Mouse (Mus musculus) G1E (cell line): ENCODE measurements at regions not wholly inside any gene's neighbourhood (a gene's known extent, or its start where the extent isn't known, plus 50 kb on each side); places are given as distances from the start of the nearest gene placed in this dataset.

ENCODE experiments used
- ATAC-seq: 2 replicates; pipeline ENCODE4 v1.8.0; 2016; ENCODE audit warnings: mild to moderate bottlenecking; ENCODE audit not compliant: insufficient number of reproducible peaks, poor library complexity, low FRiP score, severe bottlenecking; ENCODE audit errors: extremely low read depth
- DNase-seq: peaks from one replicate; pipeline ENCODE4 v3.0.0; 2012; ENCODE audit warnings: low spot score
- H3K27me3 ChIP-seq: 2 replicates; pipeline ENCODE4 v1.6.1; 2012; ENCODE audit warnings: mild to moderate bottlenecking, low read length, inconsistent platforms; ENCODE audit not compliant: insufficient read depth
- H3K36me3 ChIP-seq: replicated peaks from 2 replicates; pipeline ENCODE3; 2012; ENCODE audit warnings: mild to moderate bottlenecking, inconsistent platforms
- H3K4me1 ChIP-seq: 2 replicates; pipeline ENCODE4 v1.6.1; 2012; ENCODE audit warnings: low read depth, low read length, inconsistent platforms, mixed read lengths; ENCODE audit not compliant: insufficient read depth
- H3K4me3 ChIP-seq: 2 replicates; pipeline ENCODE4 v1.5.1; 2012; ENCODE audit warnings: low read depth, mild to moderate bottlenecking, inconsistent platforms, low read length, moderate library complexity, mixed read lengths
- H3K9me3 ChIP-seq: replicated peaks from 2 replicates; pipeline ENCODE4 v1.6.1; 2012; ENCODE audit warnings: inconsistent platforms
- CTCF ChIP-seq: IDR thresholded peaks from 2 replicates; pipeline ENCODE4 v1.5.1; 2012; ENCODE audit warnings: low read depth, low read length, inconsistent platforms, mixed read lengths
- GATA1 ChIP-seq: IDR thresholded peaks from 2 replicates; pipeline ENCODE4 v1.6.1; 2012; ENCODE audit warnings: borderline replicate concordance, low read length, inconsistent platforms, mixed read lengths
- GATA2 ChIP-seq: IDR thresholded peaks from 2 replicates; pipeline ENCODE4 v1.6.1; 2012; ENCODE audit warnings: low read depth, low read length, inconsistent platforms, borderline replicate concordance
- POLR2AphosphoS5 ChIP-seq: IDR thresholded peaks from 2 replicates; pipeline ENCODE4 v1.6.1; 2012; ENCODE audit warnings: low read depth, low read length, inconsistent platforms; ENCODE audit not compliant: insufficient replicate concordance
- TAL1 ChIP-seq: conservative IDR thresholded peaks from 2 replicates; pipeline ENCODE4 v1.6.1; 2012; ENCODE audit warnings: low read depth, low read length, inconsistent platforms, mixed read lengths

DNA sequence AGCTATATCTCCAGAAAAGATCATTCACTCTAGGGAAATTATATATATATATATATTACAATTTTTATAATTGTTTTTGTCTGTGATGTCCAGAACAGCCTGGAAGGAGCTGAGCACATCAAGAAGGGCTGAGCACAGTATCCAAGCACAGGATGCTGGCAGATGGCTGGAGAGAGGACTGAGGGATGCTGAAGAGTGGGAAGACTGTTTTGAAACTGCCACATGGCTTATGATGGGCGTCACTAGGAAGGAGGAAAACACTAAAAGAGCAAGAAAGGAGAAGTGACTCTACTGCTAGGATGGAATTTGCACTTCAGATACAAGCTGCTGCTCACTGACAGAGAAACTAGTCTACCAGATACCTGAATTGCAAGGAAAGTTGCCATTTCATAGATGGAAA, 50.4 kb upstream of the Atg10 start:
- ATAC-seq = no peak
- Histone ChIP-seq H3K9me3 (no peaks in the 10 kb centered on the region), H3K27me3 (peaks cover 5% of the 10 kb centered on the region; the same call in 1 of the 2 replicates), H3K4me1 (no peaks in the 10 kb centered on the region; the same call in 1 of the 2 replicates), H3K4me3 (no peak overlapping the region), H3K36me3 (no peaks in the 10 kb centered on the region)
- no peak for DNase-seq
- no peak for TF ChIP-seq GATA1

- TF ChIP-seq GATA2 = no peak
- no peak for TF ChIP-seq GATA1
- no peak for TF ChIP-seq TAL1
- TF ChIP-seq CTCF = no peak
- no peak for TF ChIP-seq POLR2AphosphoS5
- Histone ChIP-seq H3K9me3 (no peaks in the 10 kb centered on the region), H3K4me3 (no peak overlapping the region), H3K4me1 (no peaks in the 10 kb centered on the region; the same call in 1 of the 2 replicates), H3K36me3 (no peaks in the 10 kb centered on the region), H3K27me3 (peaks cover 9% of the 10 kb centered on the region; the same call in 1 of the 2 replicates)
- DNase-seq (no peak), ATAC-seq (no peak)
These were observed 50.8 kb upstream of the Atg10 start for GRCm38 (mm10) chr13:91274615-91275014.

DNA sequence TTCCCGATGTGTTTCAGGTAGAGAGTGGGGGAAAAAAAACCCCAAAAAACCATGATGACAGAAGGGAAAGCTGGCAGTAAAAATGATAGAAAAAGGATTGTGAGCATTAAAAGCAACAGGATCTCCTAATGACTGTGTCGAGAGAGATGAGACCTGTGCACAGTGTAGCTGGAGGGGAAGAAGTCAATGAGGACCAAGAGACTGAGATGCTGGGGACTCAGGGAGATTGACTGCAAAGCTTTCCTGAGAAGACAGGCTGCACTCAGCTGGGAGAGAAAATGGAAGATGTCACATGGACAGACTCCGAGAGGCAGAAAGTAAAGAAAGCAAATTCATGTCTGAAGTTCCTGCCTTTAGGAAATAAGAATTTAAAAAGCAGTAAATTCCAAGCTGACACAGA, 55.7 kb upstream of the Atg10 start:
- Histone ChIP-seq H3K4me3 (no peak overlapping the region), H3K36me3 (no peaks in the 10 kb centered on the region), H3K4me1 (no peaks in the 10 kb centered on the region), H3K9me3 (no peaks in the 10 kb centered on the region), H3K27me3 (0 out of 2 replicates have a peak, but pooled peaks cover 4% of the 10 kb centered on the region)
- no peak for TF ChIP-seq POLR2AphosphoS5
- TF ChIP-seq CTCF = no peak
- TF ChIP-seq GATA2 = no peak
- TF ChIP-seq TAL1 = no peak
- TF ChIP-seq GATA1 = no peak
- DNase-seq (no peak), ATAC-seq (no peak)

DNA sequence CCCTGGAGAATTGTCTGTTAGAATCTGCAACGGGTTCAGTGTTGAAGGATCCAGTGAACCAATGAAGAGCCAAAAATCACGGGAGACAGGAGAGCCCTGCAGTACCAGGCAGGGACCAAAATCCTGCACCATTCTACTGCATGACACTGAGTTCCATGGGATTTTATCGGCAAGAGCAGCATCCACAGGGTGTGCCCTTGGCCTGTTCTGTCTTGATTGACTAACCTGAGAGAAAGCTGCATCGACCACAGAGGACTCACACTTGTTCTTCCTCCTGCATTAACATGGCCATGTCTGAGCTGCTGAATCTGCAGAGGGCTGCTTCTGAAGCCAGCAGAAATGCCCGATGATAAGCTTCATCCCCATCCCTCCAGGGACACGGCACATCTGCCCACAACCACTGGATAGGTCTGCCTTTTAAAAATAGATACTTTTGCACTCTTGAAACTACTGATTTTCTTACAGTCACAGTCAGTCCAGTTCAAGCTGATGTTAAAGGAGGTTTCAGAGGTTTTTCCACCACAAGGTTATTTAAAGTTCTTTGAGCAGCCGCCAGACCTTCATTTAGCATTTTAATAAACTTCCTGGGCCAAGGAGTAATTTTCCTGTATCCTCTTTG, 71.9 kb upstream of the Atg10 start:
- H3K4me3 ChIP-seq = no peak overlapping the region
- no peaks in the 10 kb centered on the region for H3K4me1 ChIP-seq
- ATAC-seq (no peak), DNase-seq (no peak)
- no peaks in the 10 kb centered on the region; the same call in 1 of the 2 replicates for H3K27me3 ChIP-seq
- H3K9me3 ChIP-seq = no peaks in the 10 kb centered on the region
- TF ChIP-seq TAL1 (no peak), GATA1 (no peak), POLR2AphosphoS5 (no peak), CTCF (no peak), GATA2 (no peak)
- no peaks in the 10 kb centered on the region for H3K36me3 ChIP-seq

GRCm38 (mm10) chr13:91296521-91297160, 72.9 kb upstream of the Atg10 start:
- Histone ChIP-seq H3K36me3 (no peaks in the 10 kb centered on the region), H3K27me3 (no peaks in the 10 kb centered on the region), H3K4me1 (no peaks in the 10 kb centered on the region), H3K9me3 (no peaks in the 10 kb centered on the region), H3K4me3 (no peak overlapping the region)
- ATAC-seq (peak; percentile 28; the same call in 1 of the 2 replicates), DNase-seq (no peak)
- TF ChIP-seq TAL1 = no peak
- TF ChIP-seq GATA1 = no peak
- no peak for TF ChIP-seq GATA2
- no peak for TF ChIP-seq CTCF

DNA sequence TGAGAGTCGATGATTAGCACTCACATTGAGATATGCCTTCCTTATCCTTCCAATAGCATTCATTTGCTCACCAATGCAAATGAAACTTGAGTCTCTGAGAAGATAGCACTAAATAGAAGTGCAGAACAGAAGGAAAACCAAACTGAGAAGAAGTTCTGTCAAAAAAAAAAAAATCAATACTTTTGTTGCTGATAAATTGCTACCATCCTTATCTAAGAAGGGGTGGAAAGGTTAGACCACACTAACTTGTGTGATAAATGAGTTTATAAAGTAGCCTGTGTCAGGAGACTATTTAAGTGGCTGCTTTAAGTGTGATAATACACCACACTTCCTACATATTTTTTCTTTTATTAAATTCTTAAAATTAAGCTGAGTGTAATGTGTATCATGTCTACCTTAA, 78.1 kb upstream of the Atg10 start:
- H3K4me3 ChIP-seq = no peak overlapping the region
- ATAC-seq (0 out of 2 replicates have a peak, but pooled peaks have one; percentile 15), DNase-seq (no peak)
- no peak for TF ChIP-seq GATA1
- TF ChIP-seq POLR2AphosphoS5 = no peak
- no peak for TF ChIP-seq GATA2
- no peak for TF ChIP-seq TAL1
- no peak for TF ChIP-seq CTCF
- H3K36me3 ChIP-seq = no peaks in the 10 kb centered on the region
- no peaks in the 10 kb centered on the region for H3K9me3 ChIP-seq
- no peaks in the 10 kb centered on the region; the same call in 1 of the 2 replicates for H3K4me1 ChIP-seq
- no peaks in the 10 kb centered on the region for H3K27me3 ChIP-seq
